Mouse (Mus musculus): ENCODE measurements around the gene Ids. TPM values are rescaled to one million over a fixed set of nuclear protein-coding genes. Genes with fewer than 3 reads are reported as not detected.

The Ids gene
- 23.7 and 46.2 TPM in 2 replicates for polyA plus RNA-seq (2012; rRNA removed; ENCODE audit: low replicate concordance)

DNA sequence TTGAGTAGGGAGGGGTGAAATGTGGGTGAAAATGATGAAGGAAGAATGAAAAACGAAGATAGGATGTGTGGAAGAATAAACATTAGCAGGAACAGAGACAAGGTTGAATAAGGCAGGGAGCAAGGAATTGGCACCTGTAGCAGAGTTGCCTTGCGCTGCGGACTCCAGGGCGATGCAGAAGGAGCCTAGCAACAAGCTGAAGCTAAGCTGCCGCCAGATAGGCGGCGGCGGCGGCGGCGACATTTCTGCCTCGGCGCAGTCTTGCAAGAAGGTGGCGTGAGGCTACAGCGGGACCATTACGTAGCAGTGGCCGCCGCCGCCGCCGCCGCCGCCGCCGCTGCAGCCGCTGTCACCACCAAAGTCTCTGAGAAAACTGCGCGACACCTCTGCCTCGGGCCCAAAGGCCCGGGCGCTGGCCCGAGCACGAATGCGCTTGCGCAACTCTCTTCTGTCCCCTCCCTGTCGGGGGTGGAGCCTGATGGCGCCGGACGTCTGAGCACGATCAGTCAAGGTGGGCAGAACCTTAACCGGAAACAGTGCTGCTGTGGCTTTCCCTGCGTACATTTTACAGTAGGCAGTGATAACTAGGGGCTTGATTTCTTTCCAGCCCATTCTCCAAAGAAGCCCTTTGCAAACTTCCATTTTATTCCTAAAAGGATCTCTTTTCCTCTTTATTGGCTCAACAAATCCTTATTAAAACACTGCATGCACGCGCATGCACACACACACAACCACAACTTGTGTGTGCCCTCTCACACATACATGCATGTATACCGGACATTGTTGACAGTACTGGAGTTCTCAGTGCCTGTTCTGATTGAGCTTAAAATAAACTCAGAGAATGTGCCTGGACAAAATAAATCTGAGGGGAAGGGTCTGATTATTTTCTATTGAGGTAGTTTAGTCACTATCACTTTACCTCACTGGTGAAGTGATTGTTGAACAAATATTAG, at the start of gene Ids:
Gene Ids (minus strand): TSS at position 424 of the 953 bp plus-strand sequence.

GRCm38 (mm10) chrX:70385276-70385961, 20.5 kb upstream of the Ids start, which contains the start of gene 1110012L19Rik:
1110012L19Rik (plus strand) TSS chrX:70385877.

Other genes starting within 250 kb of the Ids start
- 4.9 and 9.8 TPM in 2 replicates for gene 1110012L19Rik, start 20.8 kb upstream of the Ids start, polyA plus RNA-seq (2012; rRNA removed; ENCODE audit: low replicate concordance)
- gene Tmem185a, start 112.1 kb upstream of the Ids start, polyA plus RNA-seq (2012; rRNA removed; ENCODE audit: low replicate concordance), result 18.3 and 71.6 TPM in 2 replicates